Mouse (Mus musculus): ENCODE measurements around the gene Szrd1.

Szrd1 gene

DNA sequence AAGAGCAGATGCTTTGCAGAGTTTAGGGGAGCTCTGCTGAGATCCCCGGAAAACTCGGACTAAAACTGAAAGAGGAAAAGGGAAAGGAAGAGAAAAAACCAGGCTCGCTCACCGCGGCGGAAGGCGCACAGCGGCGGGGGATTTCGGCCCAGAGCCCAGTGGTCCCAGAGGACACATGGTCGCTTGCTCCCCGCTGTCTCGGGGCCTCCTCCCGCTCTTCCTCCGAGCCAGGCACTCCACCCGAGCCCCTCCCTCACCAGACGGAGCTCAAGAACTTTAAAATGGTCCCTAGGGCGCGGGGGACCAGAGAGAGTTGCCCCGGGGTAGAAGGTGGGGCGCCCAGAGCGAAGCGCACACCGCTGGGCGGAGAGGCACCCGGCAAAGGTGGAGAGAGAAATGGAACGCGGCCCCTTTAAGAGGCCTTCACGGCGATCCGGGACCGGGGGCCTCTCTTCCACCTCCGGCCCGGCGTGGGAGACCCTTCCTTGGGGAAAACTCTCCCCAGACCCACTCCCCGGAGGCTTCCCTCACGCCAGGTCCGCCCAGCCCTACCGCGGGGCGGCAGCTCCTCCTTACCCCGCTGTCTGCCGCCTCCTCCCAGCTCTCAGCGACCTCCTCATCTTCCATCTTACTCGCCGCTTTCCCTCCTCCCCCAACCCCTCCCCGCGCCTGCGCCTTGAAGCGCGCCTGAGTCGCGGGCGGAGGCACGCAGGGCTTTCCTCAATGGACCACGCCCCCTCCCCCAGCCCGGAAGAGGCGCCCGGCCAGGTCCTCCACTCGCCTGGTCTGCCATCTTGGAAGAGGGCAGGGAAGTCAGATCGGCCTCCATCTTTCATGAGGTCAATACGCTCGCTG, at the start of gene Szrd1:
Szrd1 (minus strand) TSS at position 660 of the 855 bp plus-strand sequence.
- peak; percentile 83 for ATAC-seq (ENCODE audit: low TSS enrichment)

DNA sequence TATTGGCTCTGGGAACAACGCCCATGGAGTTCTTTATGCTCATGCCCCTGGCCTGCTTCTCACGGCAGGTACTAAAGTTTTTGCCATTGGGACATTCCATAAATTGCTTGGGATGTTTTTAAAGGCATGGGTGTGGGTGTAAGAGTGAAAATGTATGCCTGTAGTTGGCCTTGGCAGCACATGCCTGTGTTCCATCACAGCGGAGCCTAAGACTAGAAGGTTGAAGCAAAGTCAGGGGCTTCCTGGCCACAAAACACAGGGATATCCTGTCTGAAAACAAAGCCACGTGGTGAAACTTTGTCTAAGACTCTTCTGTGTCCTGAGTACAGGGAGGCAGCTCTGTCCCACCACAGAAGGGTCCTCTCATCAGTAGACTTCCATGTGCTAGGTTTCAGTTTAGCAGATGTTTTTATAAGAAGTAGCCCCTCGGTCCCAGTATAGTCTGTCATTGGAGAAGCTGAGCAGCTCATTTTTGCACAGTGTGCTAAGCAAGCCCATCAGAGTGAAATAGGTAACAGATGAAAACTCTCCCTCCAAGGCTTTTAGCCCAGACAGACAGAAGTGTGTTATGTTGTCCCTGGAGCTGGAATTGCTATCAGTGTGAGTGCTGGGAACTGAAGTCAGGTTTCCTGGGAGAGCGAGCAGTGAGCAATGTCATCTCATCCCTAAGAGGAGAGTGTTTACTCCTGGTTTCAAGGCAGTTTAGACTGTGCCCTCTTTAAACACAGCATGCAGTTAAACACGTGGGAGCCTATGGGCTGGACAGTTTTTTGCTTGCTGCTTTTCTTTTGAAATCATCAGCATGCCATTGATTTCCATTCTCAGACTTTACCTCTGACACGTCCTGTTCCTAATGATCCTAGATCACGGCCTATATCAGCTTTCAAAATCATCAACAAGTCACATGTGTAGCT, 47.6 kb upstream of the Szrd1 start:
- ATAC-seq (ENCODE audit: low TSS enrichment) = no peak

DNA sequence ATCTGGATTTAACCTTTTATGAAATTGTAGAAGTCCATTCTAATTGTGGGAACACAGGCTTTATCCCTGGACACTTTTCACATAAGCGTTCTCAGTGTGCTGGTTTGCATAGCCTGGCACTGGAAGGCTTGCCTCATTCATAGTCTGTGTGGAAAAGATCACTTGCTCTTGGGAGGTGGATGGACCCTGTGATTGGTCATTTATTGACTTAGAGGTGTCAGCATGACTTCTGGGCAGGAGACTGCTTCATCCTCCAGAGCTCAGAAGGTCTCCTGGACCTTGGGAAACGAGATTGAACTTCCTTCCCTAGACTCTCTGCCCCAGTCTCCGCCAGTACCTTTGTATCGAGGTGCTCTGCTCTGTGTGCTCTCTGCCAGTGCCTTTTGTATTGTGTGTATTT, 44.9 kb upstream of the Szrd1 start:
- ATAC-seq (ENCODE audit: low TSS enrichment) = no peak

DNA sequence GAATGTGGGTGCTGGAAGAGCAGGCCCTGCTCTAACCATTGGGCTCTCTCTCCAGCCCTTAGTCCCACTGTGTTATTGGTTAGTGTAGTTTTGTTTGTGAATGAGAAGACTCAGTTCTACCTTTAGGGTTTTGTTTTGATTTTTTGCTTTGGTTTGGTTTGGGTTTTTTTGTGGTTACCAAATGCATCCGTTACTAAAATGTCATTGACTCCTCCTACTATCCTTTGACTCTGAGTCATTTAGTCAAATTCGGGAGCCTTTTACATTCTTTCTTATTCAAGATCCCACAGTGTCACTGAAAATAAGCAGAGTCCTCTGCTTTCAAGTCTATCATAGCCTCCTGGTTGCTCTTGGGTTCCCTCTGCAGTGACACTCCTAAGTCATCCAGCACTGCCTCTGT, 44.4 kb upstream of the Szrd1 start:
- no peak for ATAC-seq (ENCODE audit: low TSS enrichment)

DNA sequence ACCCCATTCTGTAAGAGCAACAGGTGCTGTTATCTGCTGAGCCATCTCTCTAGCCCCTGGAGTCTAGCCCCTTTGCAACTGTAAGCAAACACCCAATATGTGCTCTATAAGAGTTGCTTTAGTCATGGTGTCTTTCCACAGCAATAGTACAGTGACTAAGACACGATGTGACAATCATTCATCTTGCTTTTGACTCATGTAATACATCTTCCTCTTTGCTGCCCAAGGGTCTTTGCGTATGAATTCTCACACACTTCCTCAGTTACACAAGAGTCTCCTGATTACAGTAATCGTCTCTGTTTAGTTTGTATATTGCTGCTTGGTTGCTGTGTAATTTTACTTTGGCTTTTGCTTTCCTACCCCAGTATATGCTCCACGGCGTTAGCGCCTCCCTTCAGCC, 42.4 kb upstream of the Szrd1 start:
- no peak for ATAC-seq (ENCODE audit: low TSS enrichment)

DNA sequence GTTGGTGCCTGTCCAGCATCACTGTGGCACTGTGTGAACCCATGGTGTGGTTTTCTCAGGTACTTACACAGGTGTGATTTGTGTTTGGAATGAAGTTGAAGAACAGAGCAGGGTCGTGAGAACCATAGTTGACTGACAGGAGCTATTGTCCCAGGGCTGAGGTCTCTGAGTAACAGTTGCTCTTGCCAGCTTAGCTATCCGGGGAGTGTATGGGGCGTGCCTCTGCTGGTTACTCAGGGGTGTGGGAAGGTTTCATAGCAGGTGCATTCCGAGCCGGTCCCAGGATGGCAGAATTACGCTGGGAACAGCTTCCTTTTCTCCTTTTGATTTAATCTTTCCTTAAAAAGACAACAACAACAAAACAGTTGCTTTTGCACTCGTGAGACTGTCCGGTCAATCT, 41.3 kb upstream of the Szrd1 start:
- ATAC-seq (ENCODE audit: low TSS enrichment) = no peak

DNA sequence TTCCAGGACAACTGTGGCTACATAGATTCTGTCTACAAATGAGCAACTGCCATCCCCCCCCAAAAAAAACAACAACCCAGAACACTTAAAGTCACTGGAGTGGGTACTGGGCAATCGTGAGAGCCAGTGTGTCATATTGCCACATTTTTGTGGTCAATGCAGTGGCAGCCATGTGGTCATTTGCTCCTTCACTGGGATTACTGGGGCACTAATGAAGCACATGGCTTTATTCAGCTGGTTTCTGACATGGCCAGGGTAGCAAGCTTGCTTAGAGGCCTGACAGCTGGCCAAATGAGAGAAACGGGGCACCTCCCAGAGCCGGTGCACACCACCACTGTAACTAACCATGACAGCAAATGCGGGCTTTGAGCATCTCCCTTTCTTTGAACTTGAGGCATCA, 38.9 kb upstream of the Szrd1 start:
- ATAC-seq (ENCODE audit: low TSS enrichment) = no peak

DNA sequence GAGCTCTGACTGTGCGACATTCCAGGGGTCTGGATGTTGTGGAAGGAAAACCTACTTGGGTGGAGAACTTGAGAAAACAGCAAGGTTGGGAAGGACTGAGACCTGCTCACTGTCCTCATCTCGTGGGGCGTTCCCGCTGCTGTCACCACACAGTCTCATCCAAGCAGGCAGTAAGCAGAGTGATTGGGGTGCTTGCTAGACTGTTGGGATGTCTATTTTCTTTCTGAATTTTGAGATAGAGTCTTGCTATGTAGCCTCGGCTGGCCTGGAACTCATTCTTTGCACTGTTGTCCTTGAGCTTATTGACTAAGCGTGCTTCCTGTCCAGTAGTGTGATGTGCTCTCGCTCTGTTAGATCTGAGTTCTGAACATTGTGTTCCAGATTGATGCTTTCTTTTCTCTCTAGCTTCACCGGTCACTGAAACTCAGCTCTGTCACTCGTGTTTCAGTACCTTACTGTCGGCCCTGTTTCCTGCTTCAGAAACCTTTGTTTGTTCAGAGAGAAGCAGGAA, 36.8 kb upstream of the Szrd1 start:
- ATAC-seq (ENCODE audit: low TSS enrichment) = 0 out of 2 replicates have a peak, but pooled peaks have one; percentile 6

DNA sequence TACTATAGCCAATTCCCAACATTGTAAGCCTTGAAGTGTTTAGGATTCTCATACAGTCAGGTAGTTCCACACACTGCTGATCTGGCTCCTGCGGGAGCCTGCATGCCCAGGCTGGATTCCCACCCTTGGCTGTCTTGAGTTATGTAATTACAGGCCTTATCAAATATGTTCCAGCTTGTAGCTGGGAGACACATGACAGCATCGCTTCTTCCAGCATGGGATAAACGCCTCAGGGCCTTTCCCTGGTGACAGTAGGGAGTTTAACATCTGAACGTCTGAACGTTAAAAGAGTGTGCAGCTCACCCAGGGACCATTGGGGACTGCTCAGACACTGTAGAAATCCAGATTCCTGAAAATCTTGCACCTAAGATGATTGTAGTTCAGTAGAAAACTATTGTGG, 36.2 kb upstream of the Szrd1 start:
- ATAC-seq (ENCODE audit: low TSS enrichment) = no peak

DNA sequence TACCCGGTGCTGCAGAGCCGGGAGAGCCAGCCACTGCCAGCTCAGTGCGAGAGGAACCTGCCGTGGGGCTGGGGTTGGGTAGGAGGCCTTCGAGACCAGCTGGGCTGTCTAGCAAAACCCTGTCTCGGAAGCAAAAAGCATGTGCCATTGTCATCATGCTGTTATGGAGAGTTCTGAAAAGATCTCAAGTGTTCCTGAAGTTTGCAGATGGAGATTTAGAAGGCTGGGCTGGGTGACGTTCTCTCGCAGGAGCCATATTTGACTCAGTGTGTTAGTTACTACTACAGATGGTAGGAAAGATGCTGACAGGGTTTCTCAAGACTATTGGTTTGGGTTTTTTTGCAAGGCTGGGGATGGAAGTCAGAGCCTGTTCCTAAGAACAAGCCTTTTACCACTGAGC, 32.5 kb upstream of the Szrd1 start:
- peak; percentile 56; the same call in 1 of the 2 replicates for ATAC-seq (ENCODE audit: low TSS enrichment)

DNA sequence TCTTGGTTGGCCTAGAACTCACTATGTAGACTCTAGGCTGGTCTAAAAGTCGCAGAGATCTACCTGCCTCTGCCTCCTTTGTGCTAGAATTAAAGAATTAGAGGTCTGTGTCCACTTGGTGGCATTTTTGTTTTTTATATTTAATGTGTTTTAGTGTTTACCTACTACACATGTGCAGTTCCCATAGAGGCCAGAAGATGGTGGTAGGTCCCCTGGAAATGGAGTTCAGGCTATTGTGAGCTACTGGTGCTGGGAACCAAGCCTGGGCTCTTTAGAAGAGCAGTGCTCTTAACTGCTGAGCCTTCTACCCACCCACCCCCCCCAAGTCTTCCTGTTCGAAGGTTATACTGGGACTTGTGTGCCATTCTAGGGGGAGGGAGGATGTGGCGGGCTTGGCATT, 27.6 kb upstream of the Szrd1 start:
- ATAC-seq (ENCODE audit: low TSS enrichment) = no peak

DNA sequence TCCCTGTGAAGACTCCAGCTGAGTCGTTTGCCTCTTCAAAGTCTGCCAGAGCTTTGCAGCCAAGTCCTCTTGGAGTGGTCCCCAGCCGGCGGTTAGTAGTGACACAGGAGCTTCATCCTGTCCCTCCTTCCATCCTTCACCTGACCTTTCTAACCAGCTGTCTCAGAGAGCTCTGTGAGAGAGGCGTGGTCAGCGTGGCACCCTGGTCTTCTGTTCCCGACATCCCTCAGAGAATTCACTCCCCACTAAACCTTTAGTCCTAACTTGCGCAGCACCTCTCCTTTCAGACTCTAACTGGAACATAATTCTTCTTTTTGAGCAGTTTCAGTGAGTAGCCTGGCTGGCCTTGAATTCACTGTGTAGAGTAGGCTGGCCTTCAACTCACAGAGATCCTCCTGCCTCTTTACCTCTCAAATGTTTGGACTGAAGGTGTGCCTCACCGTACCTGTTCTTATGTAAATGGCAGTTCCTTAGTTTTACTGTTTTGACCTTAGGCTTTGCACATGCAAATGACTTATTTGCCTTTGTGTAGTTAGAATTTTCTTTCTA, 26.2 kb upstream of the Szrd1 start:
- no peak for ATAC-seq (ENCODE audit: low TSS enrichment)

DNA sequence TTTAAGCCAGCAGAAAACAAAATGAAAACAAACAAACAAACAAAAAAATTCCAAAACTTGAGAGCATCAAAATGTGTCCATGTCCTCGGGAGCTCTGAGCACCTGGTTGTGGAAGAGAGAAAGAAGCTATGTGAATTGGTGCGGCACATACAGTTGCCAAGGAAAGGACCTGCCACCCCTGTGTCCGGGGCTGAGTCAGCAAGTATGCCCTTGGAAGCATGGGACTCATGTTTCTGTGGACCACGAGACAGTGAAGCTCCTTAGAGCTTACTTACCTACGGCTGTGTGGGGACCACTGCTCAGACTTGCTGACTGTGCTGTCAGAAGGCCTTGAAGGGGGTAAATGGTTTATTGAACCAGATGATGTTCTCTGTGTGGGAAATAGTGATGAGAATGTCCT, 24.2 kb upstream of the Szrd1 start:
- no peak for ATAC-seq (ENCODE audit: low TSS enrichment)

DNA sequence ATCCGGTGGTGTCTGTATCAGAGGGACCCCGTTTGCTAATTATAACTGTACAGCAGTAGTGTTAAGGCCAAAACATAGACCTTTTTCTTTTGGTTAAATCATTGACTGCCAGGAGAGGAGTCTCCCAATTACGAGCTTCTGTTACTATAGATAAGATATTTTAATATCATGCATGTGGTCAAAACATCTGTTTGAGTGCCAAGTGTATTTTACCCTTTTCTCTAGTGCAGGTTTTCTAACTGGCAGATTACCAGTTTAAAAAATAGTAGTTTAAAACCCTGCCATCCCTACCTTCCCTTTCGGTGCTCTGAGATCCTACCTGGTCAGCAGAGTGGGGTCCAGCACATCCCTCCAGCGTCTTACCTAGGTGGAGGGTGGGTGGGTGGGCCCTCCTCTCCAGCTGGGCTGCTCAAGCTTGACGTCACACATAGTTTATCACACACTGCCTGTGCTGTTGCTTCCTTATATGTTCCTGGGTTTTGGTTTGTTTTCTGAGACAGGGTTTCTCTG, 22.2 kb upstream of the Szrd1 start:
- no peak for ATAC-seq (ENCODE audit: low TSS enrichment)

DNA sequence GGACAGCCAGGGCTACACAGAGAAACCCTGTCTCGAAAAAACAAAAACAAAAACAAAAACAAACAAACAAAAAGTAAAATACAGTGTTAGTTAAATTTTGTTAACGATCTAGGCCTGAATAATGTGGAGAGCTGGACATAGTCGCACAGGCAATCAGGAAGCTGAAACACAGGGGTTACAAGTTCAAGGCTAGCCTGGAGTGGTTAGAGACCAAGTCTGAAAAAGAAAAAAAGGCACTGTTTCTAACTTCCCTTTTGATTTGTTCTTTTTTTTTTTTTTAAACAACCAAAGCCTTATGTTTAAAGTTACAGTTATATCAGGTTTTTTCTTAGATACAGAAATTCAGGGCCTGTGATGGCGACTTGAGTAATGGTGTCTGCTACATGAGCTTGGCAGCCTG, 20.6 kb upstream of the Szrd1 start:
- no peak for ATAC-seq (ENCODE audit: low TSS enrichment)

DNA sequence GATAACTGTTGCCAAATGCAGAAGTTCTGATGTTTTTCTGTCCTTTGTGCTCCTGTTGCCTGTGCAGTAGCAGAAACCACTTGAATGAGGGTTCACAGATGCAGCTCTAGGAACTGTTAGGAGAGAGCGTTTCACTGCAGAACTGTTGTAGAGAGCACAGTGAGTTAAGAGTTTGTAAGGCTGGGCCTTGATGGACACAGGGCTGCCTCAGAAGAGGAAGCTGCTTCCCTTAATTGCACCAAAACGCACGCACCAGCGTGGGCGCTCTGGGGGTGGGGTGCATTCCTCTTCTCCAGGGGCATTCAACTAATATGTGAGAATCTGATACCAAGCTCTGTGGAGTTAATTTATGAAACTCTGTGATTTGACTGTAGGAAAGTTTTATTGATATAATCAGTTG, 20.1 kb upstream of the Szrd1 start:
- ATAC-seq (ENCODE audit: low TSS enrichment) = no peak

DNA sequence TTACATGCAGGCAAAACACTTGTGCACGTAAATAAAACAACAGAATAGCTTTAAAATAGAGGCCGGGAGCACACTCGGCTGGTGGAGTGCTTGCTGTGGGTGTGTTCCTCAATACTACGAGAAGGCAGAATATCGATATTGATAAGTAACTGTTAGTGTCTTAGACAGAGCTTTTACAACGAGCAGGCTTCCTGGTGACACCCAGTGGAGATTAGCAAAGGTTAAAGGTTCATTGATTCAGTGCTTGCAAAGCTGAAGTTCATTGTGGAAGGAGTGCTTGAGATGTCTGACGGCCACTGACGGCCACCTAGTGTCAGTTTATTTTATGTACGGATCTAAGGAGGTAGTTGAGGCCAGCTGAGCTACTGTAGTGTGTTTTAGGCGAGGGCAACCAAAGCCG, 19.5 kb upstream of the Szrd1 start:
- ATAC-seq (ENCODE audit: low TSS enrichment) = no peak

DNA sequence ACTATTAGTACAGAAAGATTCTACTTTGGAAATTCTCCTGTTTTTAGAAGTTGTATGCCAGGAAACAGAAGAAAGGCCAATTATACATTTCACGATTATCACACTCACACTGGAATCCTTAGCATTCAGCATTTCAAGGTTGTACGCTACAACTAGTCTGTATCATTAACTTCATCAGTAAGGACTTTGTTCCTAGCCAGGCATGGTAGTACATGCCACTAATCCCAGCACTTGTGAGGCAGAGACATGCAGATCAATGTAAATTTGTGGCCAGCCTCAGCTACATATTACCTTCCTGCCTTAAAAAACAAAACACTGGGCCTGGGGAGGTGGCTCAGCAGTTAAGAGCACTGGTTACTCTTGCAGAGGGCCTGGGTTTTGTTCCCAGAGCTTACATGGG, 19.0 kb upstream of the Szrd1 start:
- ATAC-seq (ENCODE audit: low TSS enrichment) = no peak

DNA sequence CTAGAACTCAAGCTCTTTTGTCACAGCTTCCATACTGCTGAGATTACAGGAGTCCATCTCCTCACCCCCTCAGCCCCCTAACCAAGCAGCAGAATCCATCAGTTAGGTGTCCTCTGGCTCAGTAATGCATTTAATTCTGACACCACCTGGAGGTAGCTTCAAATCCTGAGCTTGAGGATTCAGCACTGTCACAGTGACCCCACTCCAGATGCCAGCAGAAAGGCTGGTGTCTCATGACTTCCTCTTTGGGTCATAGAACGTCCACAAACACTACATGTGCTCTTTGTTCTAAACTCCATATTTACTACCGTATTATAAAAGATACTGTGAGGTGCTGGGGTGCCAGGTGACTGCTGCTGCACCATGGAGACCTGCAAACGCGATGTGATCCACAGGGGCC, 17.9 kb upstream of the Szrd1 start:
- no peak for ATAC-seq (ENCODE audit: low TSS enrichment)

DNA sequence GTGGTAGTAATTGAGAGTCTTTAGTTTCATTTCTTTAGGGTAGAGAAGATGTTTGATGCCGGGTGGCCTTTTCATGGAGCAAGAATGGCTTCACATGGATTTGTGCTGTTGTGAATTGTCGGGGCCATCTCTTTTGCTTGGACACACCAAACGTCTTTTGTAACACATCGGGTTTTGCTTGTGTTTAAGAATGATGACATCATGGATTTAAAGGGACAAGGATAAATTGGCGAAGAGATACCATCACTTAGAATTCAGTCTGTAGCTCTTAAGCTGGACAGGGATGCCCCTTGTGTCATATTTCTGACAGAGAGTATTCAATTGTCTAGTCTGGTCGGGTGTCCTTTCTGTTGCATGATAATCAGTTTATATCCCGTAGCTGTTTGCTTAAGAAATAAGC, 9.5 kb upstream of the Szrd1 start:
- no peak for ATAC-seq (ENCODE audit: low TSS enrichment)

DNA sequence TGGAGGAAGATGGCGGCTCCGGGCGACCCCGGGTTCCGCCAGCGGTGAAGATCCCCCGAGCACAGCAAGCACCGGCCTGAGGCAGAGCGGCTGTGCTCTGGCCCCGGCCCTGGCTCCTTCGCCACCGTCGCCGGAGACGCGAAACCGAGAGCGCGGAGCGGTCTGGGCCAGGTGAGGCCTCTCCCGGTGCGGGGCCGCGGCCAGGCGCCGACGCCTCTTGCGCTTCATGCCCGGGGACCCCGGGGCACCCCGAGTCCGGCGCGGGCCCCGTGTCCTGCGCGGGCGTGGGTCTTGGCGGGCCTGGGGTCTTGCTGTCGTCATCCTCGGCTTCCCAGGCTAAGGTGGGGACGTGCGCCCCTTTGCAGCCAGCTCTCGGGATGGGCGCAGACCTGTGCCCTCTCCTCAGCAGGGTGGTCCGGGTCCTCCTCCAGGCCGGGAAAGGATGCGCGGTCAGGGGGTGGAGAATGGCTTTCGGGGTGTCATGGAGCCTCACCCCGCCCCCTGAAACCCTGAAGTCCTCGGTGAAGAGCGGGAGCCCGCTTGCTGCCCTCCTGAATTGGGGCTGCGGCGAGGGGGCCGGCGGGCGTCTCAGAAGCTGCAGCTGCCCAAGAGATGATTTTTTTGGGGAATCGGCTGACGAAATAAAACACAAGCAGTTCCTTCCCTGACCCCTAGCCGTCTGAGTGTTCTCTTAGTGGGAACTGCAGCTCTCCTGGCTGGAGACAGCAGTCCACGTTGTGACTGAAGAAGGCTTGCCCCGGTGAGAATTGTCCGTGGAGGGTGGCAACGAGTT, 8.6 kb upstream of the Szrd1 start:
- ATAC-seq (ENCODE audit: low TSS enrichment) = peak; percentile 46
